Mouse (Mus musculus) gonadal fat pad, adult 2 months (tissue): Measurements from ENCODE around the gene Casp3. TPM values are rescaled to one million over a fixed set of nuclear protein-coding genes. Genes with fewer than 3 reads are reported as not detected.
"Not testable (repeated sequence)": the region's sequence is repeated elsewhere in the genome, so short reads cannot be mapped to it uniquely, and the experiment has no call there.

Experiments used
- DNase-seq: peaks from one replicate; pipeline ENCODE4 v3.0.0-alpha.2; 2012; ENCODE audit warnings: low read depth
- polyA plus RNA-seq: library from polyadenylated mRNA; depleted of rRNA; stranded (reverse); fragments of >200 nt; gene quantifications from 2 replicates; pipeline ENCODE4 v1.2.3, GENCODE M21; 2012; rRNA removed

The Casp3 gene
- 7.7 and 8.3 TPM in 2 replicates for polyA plus RNA-seq

- peak; percentile 33 for DNase-seq
These were observed at the start of gene Casp3, which contains the start of gene Primpol for GRCm38 (mm10) chr8:46616879-46617689. Gene Casp3 (plus strand): TSS chr8:46617291. Gene Primpol (minus strand): TSS chr8:46617212.

- no peak for DNase-seq
These were observed 49.1 kb upstream of the Casp3 start for GRCm38 (mm10) chr8:46567946-46568345.

GRCm38 (mm10) chr8:46568942-46569341, 48.1 kb upstream of the Casp3 start:
- DNase-seq = no peak

GRCm38 (mm10) chr8:46569659-46570441, 47.2 kb upstream of the Casp3 start:
- no peak for DNase-seq

- no peak for DNase-seq
These were observed 46.4 kb upstream of the Casp3 start for GRCm38 (mm10) chr8:46570673-46571072.

- no peak for DNase-seq
These were observed 43.6 kb upstream of the Casp3 start for GRCm38 (mm10) chr8:46573446-46573845.

- no peak for DNase-seq
These were observed 43.1 kb upstream of the Casp3 start for GRCm38 (mm10) chr8:46573964-46574363.

- no peak for DNase-seq
These were observed 38.3 kb upstream of the Casp3 start for GRCm38 (mm10) chr8:46578794-46579193.

GRCm38 (mm10) chr8:46584328-46584727, 32.8 kb upstream of the Casp3 start:
- DNase-seq = not testable (repeated sequence)

GRCm38 (mm10) chr8:46585576-46585975, 31.5 kb upstream of the Casp3 start:
- no peak for DNase-seq

- DNase-seq = no peak
These were observed 29.2 kb upstream of the Casp3 start for GRCm38 (mm10) chr8:46587911-46588310.

- no peak for DNase-seq
These were observed 28.4 kb upstream of the Casp3 start for GRCm38 (mm10) chr8:46588663-46589062.

GRCm38 (mm10) chr8:46593067-46593466, 24.0 kb upstream of the Casp3 start:
- DNase-seq = no peak

GRCm38 (mm10) chr8:46593772-46594171, 23.3 kb upstream of the Casp3 start:
- no peak for DNase-seq

GRCm38 (mm10) chr8:46595593-46595992, 21.5 kb upstream of the Casp3 start:
- no peak for DNase-seq

GRCm38 (mm10) chr8:46596530-46596929, 20.6 kb upstream of the Casp3 start:
- no peak for DNase-seq

- no peak for DNase-seq
These were observed 19.7 kb upstream of the Casp3 start for GRCm38 (mm10) chr8:46597411-46597810.

- no peak for DNase-seq
These were observed 19.0 kb upstream of the Casp3 start for GRCm38 (mm10) chr8:46598114-46598513.

- no peak for DNase-seq
These were observed 18.3 kb upstream of the Casp3 start for GRCm38 (mm10) chr8:46598753-46599152.

- DNase-seq = no peak
These were observed 17.7 kb upstream of the Casp3 start for GRCm38 (mm10) chr8:46599314-46599904.

GRCm38 (mm10) chr8:46600959-46601707, 16.0 kb upstream of the Casp3 start:
- no peak for DNase-seq

GRCm38 (mm10) chr8:46603587-46603986, 13.5 kb upstream of the Casp3 start:
- no peak for DNase-seq
